Mouse (Mus musculus): ENCODE measurements around the gene Rptor. TPM values are rescaled to one million over a fixed set of nuclear protein-coding genes. Genes with fewer than 3 reads are reported as not detected.

Gene Rptor
- total RNA-seq, 2 experiments from 2014 or later: 24.9 to 32.5 TPM

DNA sequence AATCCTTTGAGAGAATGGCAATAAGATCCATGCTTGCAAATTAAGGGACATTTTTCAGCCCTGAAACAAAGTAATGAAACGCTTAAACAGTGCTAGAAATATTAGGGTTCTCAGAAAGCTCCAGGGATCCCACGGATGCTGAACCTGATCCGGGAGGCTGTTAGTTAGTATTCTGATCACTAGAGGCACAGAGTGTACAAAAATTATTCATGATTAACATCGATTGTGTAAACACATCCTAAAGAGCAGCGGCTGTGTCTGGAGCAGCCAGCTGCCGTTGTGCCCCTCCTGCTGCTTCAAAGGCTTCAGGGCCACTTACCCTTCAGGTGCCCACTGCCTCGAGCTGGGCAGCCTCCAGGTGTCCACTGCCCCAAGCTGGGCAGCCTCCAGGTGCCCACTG is 185.8 kb downstream of the Rptor start:
- Histone ChIP-seq H3K27ac (no peak overlapping the region), H3K4me3 (no peak overlapping the region)
- intact Hi-C loops (cut with DNase I): no loop called here
- TF ChIP-seq CTCF (IDR thresholded peaks at IDR 0.05): no peak
- DNase-seq: no peak

DNA sequence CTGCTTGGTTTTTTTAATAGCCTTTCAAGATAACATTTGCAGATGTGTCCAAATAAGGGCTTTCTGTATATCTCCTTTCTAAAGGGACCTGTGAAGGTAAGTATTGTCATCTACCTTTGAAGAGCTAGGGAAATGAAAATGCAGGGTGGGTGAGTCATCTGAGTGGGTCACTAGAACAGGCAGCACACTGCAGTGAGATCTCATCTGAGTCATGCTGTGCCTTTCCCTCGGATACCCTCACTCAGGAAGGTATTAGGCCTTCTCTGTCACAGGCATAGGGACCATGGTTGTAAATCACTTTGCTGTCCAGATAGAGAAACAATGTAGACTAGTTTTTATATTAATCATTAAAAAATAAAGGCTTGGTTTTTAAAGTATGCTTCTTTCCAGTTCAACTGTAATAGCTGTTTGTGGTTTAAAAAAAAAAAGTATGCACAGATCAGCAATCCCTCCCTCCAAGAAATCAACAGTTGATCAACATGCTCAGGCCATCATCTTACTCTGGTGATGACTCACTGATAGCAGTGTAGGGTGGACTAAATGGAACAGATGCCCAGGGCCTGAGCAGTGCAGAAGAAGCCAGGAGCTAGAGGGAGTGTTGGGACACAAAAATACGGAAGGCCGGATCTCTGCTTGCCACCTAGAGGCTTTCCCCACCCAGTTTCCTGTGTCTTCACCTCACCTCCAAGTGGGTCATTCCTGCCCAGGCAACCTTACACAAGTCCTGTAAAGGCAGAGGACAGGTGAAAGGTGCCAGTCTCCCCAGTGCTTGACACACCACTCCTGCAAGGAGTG is 186.4 kb downstream of the Rptor start:
- Histone ChIP-seq H3K27ac (no peak overlapping the region), H3K4me3 (no peak overlapping the region)
- no peak for TF ChIP-seq CTCF (IDR thresholded peaks at IDR 0.05)
- intact Hi-C loops (cut with DNase I): no loop called here
- DNase-seq: no peak

DNA sequence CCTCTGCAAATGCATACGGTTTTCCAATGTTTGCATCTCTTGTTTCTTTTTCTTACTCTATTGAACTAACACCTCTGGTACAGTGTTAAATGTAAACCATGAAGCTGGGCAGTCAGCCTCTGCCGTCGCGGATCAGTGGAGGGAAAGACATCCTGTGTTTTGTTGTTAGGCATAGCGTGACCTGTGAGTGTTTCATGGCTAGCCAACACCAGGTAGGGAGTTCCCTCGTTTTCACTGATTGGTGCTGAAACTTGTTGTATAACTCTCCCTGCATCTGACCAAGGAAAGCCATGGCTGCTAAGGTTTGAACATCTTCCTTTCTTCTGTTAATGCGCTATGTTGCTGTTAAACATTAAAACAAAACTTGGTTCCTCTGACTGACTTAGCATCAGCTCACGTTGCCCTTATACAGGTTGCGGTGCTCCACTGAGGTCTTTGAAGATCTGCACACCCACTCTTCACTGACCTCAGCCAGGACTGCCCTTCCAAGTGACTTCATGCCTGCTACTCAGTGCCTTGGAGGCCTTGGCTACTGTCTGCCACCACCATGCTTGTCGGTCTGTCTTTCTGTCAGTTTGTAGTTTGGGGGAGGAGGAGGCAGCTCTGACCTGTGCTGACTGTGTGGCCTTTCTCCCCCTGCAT is 189.3 kb downstream of the Rptor start:
- H3K27ac ChIP-seq: no peak overlapping the region
- TF ChIP-seq CTCF (IDR thresholded peaks at IDR 0.05): no peak
- no peak for DNase-seq
- H3K4me3 ChIP-seq: no peak overlapping the region
- intact Hi-C loops (cut with DNase I): no loop called here

DNA sequence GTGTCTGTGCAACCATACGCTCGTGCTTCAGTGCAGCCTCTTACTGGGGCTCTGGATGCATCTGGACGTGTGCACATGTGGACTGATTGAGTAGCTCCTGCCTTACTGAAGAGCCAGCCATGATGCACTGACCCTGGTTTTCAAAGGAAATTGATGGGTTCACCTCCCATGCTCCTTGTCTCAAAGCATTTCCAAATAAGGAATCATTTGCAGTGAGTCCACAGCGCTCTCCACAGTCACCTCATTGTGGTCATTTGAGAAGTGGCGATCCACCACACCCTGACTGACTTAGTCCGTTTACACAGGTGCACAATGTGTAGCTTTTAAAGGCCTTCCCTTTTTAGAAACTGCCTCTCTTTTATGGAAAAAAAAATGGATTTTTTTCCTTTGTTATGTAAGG is 190.7 kb downstream of the Rptor start:
- Histone ChIP-seq H3K27ac (no peak overlapping the region), H3K4me3 (no peak overlapping the region)
- intact Hi-C loops (cut with DNase I): no loop called here
- no peak for DNase-seq
- TF ChIP-seq CTCF (IDR thresholded peaks at IDR 0.05): no peak

DNA sequence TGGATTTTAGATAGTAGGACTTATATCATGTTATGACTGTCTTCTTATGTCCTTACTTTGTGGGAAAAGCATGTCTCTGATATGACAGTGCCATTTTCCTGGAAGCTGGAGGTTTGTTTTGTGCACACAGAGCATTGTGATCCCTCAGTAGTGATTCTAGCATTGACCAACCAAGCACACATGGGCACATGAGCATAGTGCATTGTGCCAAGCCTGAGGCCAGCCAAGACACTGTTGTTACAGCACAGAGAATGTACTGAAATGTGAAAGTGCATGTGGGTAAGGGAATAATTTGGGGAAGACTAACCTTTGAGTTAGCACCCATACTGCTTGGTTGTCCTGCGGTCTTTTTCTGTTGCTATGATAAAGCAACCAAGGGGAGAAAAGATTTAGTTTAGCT is 191.3 kb downstream of the Rptor start:
- no peak for TF ChIP-seq CTCF (IDR thresholded peaks at IDR 0.05)
- H3K27ac ChIP-seq: no peak overlapping the region
- no peak for DNase-seq
- H3K4me3 ChIP-seq: no peak overlapping the region
- intact Hi-C loops (cut with DNase I): no loop called here

DNA sequence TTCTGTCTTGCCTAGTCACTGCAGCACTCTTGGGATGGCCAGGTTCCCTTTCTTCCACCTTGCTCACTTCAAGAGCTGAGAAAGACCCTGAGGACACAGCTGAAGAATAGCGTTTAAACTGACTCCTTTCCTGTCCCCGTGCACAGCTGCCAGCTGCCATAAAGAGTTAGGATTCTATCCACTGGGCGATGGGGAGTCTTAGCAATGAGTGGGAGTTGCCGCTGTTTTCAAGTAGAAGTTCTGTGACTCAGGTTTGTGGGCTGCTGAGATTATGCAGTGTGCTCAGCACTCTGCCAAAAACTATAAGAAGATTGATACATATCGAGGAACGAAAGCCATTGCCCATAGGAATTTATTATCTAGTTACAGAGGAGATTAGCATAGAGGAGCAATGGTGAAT is 192.0 kb downstream of the Rptor start:
- no peak overlapping the region for H3K27ac ChIP-seq
- no peak for DNase-seq

DNA sequence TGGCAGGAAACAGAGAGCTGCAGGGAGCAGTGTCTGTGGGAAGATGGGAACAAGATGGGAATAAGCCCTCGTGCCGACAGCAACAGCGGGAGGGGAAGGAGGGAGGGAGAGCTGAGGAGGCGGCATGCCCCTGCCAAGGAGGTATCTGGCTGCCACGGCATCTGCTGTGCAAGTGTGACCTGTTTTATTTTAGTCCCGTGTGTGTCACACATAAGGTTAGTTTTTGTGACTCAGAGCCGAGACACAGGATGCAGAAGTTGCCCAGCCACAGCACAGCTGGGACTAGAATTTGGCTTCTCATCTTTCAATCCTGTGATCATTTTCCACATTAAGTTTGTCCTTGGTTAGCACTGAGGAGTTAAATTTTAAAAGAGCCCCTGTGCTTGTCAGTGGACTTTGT is 193.7 kb downstream of the Rptor start:
- intact Hi-C loops (cut with DNase I): no loop called here
- TF ChIP-seq CTCF (IDR thresholded peaks at IDR 0.05): no peak
- DNase-seq: peak; percentile 77
- Histone ChIP-seq H3K27ac (peak overlapping the region; percentile 82), H3K4me3 (no peak overlapping the region)

More for the DNA sequence above, 192.0 kb downstream of the Rptor start:
- intact Hi-C loops (cut with DNase I): no loop called here
- TF ChIP-seq CTCF (IDR thresholded peaks at IDR 0.05): no peak
- no peak overlapping the region for H3K4me3 ChIP-seq

DNA sequence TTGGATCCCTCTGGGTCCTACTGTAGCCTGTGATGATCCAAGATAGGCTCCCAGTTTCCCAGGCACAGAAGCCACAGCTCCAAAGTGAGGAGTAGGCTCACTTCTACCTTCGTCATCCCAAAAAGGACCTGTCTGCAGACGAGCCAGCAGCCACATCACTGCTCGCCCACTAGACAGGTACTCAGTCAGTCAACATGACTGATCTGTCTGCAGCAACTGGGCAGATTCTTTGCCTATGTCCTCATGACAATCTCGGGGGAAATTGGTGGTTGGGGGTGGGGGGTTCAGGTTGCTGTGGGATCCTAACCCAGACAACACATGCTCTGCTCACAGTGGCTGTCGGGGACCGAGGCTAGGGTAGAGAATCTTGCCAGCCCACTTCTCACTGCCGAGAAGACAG is 194.1 kb downstream of the Rptor start:
- intact Hi-C loops (cut with DNase I): no loop called here
- no peak overlapping the region for H3K4me3 ChIP-seq
- peak overlapping the region; percentile 82 for H3K27ac ChIP-seq
- TF ChIP-seq CTCF (IDR thresholded peaks at IDR 0.05): no peak
- no peak for DNase-seq

DNA sequence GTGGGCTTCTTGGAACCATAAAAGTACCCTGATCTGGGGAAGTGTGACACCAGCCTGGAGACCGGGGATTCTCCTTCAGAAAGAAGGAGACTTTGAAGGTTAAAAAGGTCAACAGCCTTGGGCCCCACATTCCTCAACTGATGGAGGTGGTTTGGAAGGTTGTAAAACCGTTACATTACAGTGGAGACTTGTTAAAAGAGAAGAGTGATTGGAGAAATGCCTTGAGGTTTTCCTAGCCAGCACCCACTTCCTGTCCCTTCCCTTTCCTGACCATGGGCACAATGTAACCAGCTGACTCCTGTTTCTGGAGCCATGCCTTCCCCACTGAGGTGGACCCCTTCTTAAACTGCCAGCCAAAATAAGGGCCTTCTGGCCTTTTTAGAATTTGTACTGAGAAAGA is 196.8 kb downstream of the Rptor start:
- intact Hi-C loops (cut with DNase I): no loop called here
- H3K27ac ChIP-seq: peak overlapping the region; percentile 38
- TF ChIP-seq CTCF (IDR thresholded peaks at IDR 0.05): no peak
- no peak for DNase-seq
- H3K4me3 ChIP-seq: no peak overlapping the region

DNA sequence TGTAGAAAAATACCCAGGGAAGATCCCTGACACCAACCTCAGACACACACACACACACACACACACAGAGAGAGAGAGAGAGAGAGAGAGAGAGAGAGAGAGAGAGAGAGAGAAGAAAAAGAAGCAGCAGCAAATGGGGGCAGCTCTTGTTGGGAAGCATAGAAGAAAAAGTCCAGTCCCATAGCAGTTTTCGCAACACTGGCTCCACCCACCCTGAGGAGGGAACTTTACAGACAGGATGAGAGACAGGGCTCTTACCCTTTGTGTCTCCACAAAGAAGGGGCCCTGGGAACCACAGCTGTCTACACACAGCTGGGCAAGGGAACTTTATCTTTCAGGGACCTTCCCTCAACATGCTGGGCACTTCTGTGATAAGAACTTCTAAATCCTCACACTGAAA is 199.2 kb downstream of the Rptor start:
- Histone ChIP-seq H3K4me3 (no peak overlapping the region), H3K27ac (no peak overlapping the region)
- TF ChIP-seq CTCF (IDR thresholded peaks at IDR 0.05): no peak
- intact Hi-C loops (cut with DNase I): no loop called here
- DNase-seq: no peak

DNA sequence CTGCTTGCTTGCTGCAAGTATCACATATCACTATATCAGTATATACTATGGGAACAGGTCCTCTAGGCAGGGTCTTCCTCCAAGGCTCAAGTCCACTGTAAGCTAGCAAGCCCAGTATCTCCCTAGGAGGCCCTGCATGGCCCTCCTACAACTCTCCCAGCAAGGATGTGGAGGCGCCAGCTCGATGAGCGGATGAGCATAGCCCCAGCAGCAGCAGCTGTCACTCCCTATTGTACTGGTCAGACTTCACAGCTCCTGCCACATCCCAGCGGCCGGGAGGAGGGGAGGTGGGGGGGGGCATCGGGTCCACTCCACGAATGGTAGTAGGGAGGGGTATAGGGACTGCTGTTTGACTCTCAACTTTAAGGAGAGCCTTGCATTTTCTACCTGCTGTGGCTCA is 200.2 kb downstream of the Rptor start:
- no peak overlapping the region for H3K4me3 ChIP-seq
- intact Hi-C loops (cut with DNase I): no loop called here
- no peak for TF ChIP-seq CTCF (IDR thresholded peaks at IDR 0.05)
- H3K27ac ChIP-seq: no peak overlapping the region
- DNase-seq: no peak

DNA sequence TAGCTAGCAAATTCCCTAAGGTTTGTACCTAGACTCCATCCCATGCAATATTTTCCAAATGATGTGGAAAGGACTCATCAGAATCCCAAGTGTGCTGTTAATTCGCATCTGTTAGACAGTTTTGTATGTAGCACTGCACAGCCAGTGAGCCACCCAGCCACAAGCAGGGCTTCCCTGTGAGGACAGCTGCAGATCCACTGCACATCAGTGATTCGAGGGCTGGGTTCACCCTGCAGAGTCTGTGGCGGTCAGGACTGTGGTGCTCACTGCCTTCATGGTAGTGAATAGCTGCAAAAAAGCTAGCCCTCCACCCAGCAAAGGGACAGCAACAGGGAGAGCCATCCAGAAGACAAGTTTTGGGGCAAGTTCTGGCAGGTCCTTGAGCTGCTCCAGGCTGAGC is 201.7 kb downstream of the Rptor start:
- Histone ChIP-seq H3K27ac (no peak overlapping the region), H3K4me3 (no peak overlapping the region)
- no peak for TF ChIP-seq CTCF (IDR thresholded peaks at IDR 0.05)
- intact Hi-C loops (cut with DNase I): no loop called here
- DNase-seq: no peak

DNA sequence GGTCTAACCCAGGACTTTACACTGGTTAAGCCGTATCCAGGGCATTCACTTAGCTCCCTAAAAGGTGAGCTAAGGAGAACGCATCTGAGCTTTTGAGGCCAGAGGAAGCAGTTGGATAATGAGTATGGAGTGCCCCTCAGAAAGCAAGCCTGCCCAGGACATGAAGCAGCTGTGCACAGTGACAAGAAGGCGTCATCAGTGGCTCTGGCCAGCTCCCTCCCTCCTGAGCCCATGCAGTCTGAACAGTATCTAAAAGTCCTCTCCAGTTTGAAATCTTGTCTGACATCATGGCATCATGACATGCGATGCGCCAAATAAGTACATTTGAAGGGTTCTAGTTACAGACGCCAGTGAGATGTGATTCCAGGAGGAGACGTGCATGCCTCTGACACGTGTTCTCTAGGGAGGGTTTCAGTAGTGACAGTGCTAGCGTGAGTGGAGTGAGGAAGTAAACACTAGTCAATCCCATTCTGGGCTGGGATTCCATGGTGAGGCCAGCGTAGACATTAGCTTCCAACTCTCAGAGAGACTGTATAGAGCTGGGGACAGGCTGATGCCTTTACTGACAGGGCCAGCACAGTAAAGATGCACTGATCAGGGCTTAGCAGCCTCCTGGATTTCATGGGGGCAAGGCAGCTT is 202.5 kb downstream of the Rptor start:
- Histone ChIP-seq H3K27ac (no peak overlapping the region), H3K4me3 (no peak overlapping the region)
- intact Hi-C loops (cut with DNase I): no loop called here
- DNase-seq: no peak
- TF ChIP-seq CTCF (IDR thresholded peaks at IDR 0.05): no peak

Data from gastrocnemius, adult 2 months (tissue).